Mouse (Mus musculus): Measurements from ENCODE around the gene Hspa12b. TPM values are rescaled to one million over a fixed set of nuclear protein-coding genes. Genes with fewer than 3 reads are reported as not detected.

Hspa12b gene
- polyA plus RNA-seq, 1 experiment from 2014 or later, result 23.7 TPM

GRCm38 (mm10) chr2:131186343-131186742 lies 59.3 kb downstream of the Hspa12b start:
- Histone ChIP-seq H3K27me3 (ENCODE audit: insufficient read depth, low read length) (no peaks in the 10 kb centered on the region), H3K36me3 (ENCODE audit: insufficient read depth, low read length) (peaks cover 2% of the 10 kb centered on the region; the same call in 1 of the 2 replicates), H3K27ac (ENCODE audit: low read length) (peak overlapping the region; percentile 70), H3K4me1 (ENCODE audit: insufficient read depth, low read length) (peaks cover 30% of the 10 kb centered on the region), H3K4me3 (ENCODE audit: low read length) (peak overlapping the region; percentile 75), H3K9ac (replicated peaks; ENCODE audit: low read length) (peak overlapping the region; percentile 85), H3K9me3 (ENCODE audit: low read length) (no peaks in the 10 kb centered on the region), H3K4me2 (replicated peaks; ENCODE audit: low read depth, low read length) (peak overlapping the region; percentile 89)
- no peak for ATAC-seq (ENCODE audit: low FRiP score, low TSS enrichment)
- 2% methylated on average over 14 of the region's 14 CpGs for WGBS

DNA sequence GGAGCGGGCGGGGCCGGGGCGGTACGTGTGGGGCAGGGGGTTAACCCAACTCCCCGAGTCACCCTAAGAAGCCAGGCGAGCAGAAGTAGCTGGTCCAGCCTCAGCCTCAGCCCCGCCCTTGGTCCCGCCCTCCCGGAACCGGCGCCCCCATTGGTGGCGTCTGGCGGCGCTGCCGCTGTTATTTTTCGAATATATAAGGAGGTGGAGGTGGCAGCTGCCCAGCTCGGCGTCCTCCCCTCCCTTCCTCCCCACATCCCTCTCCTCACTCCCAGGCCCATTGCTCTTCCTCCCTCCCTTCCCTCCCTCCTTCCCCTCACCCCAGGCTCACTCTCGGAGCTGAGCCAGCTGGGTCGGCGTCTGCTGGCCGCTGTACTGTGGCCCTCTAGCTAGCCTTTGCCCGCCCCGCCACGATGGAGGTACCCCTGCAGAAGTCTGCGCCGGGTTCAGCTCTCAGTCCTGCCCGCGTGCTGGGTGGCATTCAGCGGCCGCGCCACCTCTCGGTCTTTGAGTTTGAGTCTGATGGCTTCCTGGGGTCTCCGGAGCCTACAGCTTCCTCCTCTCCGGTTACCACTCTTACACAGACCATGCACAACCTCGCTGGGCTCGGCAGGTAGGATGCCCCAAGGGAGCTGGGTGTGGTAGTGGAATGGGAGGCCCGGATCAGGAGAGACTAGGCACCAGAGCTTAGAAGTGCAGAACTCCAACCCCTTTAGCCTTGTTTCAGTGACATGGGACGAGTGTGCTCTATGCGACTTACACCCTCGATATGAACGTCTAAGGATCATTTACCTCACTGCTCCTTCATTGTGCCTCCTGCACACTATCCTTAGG lies 59.9 kb downstream of the Hspa12b start, which contains the start of the genes Cdc25b and Spef1:
Cdc25b (plus strand) TSS at position 179 of the 831 bp plus-strand sequence.
Spef1 (minus strand) TSS at position 512 of the 831 bp plus-strand sequence.
- Histone ChIP-seq H3K27ac (ENCODE audit: low read length) (peak within 1 kb of the TSS; percentile 85), H3K9ac (replicated peaks; ENCODE audit: low read length) (peak within 1 kb of the TSS; percentile 85), H3K36me3 (ENCODE audit: insufficient read depth, low read length) (peaks cover 8% of the 10 kb centered on the region), H3K4me2 (replicated peaks; ENCODE audit: low read depth, low read length) (peak within 1 kb of the TSS; percentile 89), H3K9me3 (ENCODE audit: low read length) (no peaks in the 10 kb centered on the region), H3K4me3 (ENCODE audit: low read length) (peak within 1 kb of the TSS; percentile 75), H3K4me1 (ENCODE audit: insufficient read depth, low read length) (peaks cover 30% of the 10 kb centered on the region), H3K27me3 (ENCODE audit: insufficient read depth, low read length) (no peaks in the 10 kb centered on the region)
- WGBS, result 1% methylated on average over 42 of the region's 43 CpGs
- ATAC-seq (ENCODE audit: low FRiP score, low TSS enrichment), result peak; percentile 88

DNA sequence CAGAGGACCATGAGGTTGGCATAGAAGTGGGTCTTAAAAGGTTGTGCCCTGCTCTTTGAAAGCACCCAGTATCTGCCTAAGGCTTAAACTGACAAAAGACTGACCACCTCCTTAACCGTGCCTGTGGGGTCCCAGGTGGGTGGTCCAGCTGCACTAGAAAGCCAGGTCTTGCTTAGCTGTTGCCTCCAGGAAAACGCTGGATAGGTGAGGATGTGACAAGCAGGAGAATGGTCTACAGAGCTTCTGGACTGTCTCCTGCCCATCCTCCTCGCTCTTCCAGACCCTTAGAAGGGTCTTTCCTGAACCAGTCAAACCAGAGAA lies 60.5 kb downstream of the Hspa12b start:
- Histone ChIP-seq H3K9me3 (ENCODE audit: low read length) (no peaks in the 10 kb centered on the region), H3K4me3 (ENCODE audit: low read length) (peak overlapping the region; percentile 75), H3K4me1 (ENCODE audit: insufficient read depth, low read length) (peaks cover 30% of the 10 kb centered on the region), H3K27ac (ENCODE audit: low read length) (peak overlapping the region; percentile 85), H3K36me3 (ENCODE audit: insufficient read depth, low read length) (peaks cover 12% of the 10 kb centered on the region), H3K27me3 (ENCODE audit: insufficient read depth, low read length) (no peaks in the 10 kb centered on the region), H3K9ac (replicated peaks; ENCODE audit: low read length) (peak overlapping the region; percentile 85), H3K4me2 (replicated peaks; ENCODE audit: low read depth, low read length) (peak overlapping the region; percentile 89)
- 27% methylated on average over 3 of the region's 3 CpGs for WGBS
- ATAC-seq (ENCODE audit: low FRiP score, low TSS enrichment), result 0 out of 2 replicates have a peak, but pooled peaks have one; percentile 0

DNA sequence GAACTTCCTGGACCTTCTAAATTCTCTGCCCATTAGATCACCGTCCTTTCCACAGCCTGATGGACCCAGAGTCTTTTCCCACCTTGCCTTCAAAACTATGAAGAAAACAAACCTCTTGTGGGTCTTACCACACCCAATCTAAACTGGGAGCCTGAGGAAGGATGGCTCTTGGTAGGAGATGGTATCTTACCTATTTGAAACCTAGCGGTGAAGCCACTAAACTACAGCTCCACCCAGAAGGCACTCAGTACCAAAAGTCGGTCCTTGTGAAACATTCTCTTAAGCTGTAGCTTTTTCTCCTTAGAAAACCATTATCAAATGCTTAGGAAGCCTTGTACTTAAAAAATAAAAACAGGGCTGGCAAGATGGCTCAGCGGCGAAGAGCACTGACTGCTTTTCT lies 61.2 kb downstream of the Hspa12b start:
- H3K4me3 ChIP-seq (ENCODE audit: low read length), result no peak overlapping the region
- H3K27ac ChIP-seq (ENCODE audit: low read length), result no peak overlapping the region
- H3K4me1 ChIP-seq (ENCODE audit: insufficient read depth, low read length), result peaks cover 30% of the 10 kb centered on the region
- no peaks in the 10 kb centered on the region for H3K9me3 ChIP-seq (ENCODE audit: low read length)
- no peaks in the 10 kb centered on the region for H3K27me3 ChIP-seq (ENCODE audit: insufficient read depth, low read length)
- peaks cover 20% of the 10 kb centered on the region for H3K36me3 ChIP-seq (ENCODE audit: insufficient read depth, low read length)
- H3K4me2 ChIP-seq (replicated peaks; ENCODE audit: low read depth, low read length), result peak overlapping the region; percentile 89; the same call in 1 of the 2 replicates
- no peak for ATAC-seq (ENCODE audit: low FRiP score, low TSS enrichment)
- no peak overlapping the region for H3K9ac ChIP-seq (replicated peaks; ENCODE audit: low read length)
- 93% methylated on average over 5 of the region's 5 CpGs for WGBS

DNA sequence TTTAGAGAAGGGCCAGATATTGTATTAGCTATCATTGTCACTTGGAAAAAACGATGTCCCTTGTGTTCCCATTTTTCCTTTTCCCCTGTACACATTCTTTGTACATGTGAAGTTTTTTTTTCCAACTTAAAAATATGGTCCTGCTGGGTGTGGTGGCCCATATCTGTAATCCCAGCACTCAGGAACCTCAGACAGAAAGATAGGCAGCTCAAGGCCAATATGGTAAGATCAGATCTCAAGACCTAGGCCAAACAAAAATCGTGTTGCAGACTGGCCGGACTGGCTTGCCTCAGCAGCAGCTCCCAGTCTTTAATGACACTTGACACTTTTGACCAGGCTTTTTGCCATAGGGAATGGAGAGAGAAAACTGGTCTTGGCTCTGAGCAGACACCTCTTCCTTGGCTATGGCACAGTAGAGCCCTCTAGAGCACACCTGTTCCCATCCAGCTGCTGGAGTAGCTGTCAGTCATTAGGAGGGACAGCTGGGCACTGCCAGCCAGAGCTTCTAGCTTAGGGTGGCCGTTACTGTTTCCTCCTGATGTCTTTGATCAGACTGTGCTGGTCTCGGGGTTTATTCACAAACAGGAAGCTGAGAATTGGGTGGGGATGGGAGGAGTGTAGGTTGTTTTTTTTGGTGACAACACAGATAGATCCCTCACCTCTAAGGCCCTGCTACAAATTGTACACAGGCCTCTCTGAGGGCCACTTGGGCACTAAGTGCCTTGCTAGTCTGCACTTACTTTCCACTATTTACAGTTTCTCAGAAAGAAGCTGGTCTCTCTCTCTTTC lies 62.6 kb downstream of the Hspa12b start:
- no peak overlapping the region for H3K4me3 ChIP-seq (ENCODE audit: low read length)
- H3K9ac ChIP-seq (replicated peaks; ENCODE audit: low read length), result no peak overlapping the region
- 36% methylated on average over 5 of the region's 5 CpGs for WGBS
- H3K27me3 ChIP-seq (ENCODE audit: insufficient read depth, low read length), result no peaks in the 10 kb centered on the region
- H3K4me2 ChIP-seq (replicated peaks; ENCODE audit: low read depth, low read length), result no peak overlapping the region
- ATAC-seq (ENCODE audit: low FRiP score, low TSS enrichment), result no peak
- H3K36me3 ChIP-seq (ENCODE audit: insufficient read depth, low read length), result peaks cover 29% of the 10 kb centered on the region
- peak overlapping the region; percentile 82 for H3K27ac ChIP-seq (ENCODE audit: low read length)
- H3K4me1 ChIP-seq (ENCODE audit: insufficient read depth, low read length), result peaks cover 30% of the 10 kb centered on the region
- H3K9me3 ChIP-seq (ENCODE audit: low read length), result no peaks in the 10 kb centered on the region

GRCm38 (mm10) chr2:131190344-131191004 lies 63.4 kb downstream of the Hspa12b start:
- H3K4me2 ChIP-seq (replicated peaks; ENCODE audit: low read depth, low read length), result peak overlapping the region; percentile 15; the same call in 1 of the 2 replicates
- H3K9ac ChIP-seq (replicated peaks; ENCODE audit: low read length), result no peak overlapping the region
- WGBS, result 20% methylated on average over 10 of the region's 10 CpGs
- no peaks in the 10 kb centered on the region for H3K27me3 ChIP-seq (ENCODE audit: insufficient read depth, low read length)
- no peaks in the 10 kb centered on the region for H3K9me3 ChIP-seq (ENCODE audit: low read length)
- peak overlapping the region; percentile 82 for H3K27ac ChIP-seq (ENCODE audit: low read length)
- peaks cover 30% of the 10 kb centered on the region for H3K4me1 ChIP-seq (ENCODE audit: insufficient read depth, low read length)
- peak; percentile 76 for ATAC-seq (ENCODE audit: low FRiP score, low TSS enrichment)
- H3K4me3 ChIP-seq (ENCODE audit: low read length), result no peak overlapping the region
- H3K36me3 ChIP-seq (ENCODE audit: insufficient read depth, low read length), result peaks cover 34% of the 10 kb centered on the region

DNA sequence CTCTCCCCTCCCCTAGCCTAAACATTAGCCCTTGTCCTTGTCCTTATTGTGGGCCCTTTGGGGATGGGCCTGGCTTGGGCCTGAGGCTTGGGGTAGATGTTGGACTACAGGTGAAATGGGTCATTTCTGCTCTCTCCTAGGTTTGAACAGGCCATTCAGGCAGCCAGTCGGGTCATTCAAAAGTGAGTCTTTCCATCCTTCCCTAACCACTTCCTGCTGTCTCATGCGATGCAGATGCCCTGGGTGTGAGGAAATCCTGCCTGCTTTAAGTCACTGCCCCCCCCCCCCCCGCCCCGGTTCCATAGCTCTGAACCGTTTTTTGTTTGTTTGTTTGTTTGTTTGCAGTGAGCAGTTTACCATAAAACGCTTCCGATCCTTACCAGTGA lies 63.9 kb downstream of the Hspa12b start:
- Histone ChIP-seq H3K4me1 (ENCODE audit: insufficient read depth, low read length) (peaks cover 27% of the 10 kb centered on the region), H3K9me3 (ENCODE audit: low read length) (no peaks in the 10 kb centered on the region), H3K9ac (replicated peaks; ENCODE audit: low read length) (no peak overlapping the region), H3K27me3 (ENCODE audit: insufficient read depth, low read length) (no peaks in the 10 kb centered on the region), H3K36me3 (ENCODE audit: insufficient read depth, low read length) (peaks cover 34% of the 10 kb centered on the region), H3K4me2 (replicated peaks; ENCODE audit: low read depth, low read length) (0 out of 2 replicates have a peak overlapping the region, but pooled peaks have one; percentile 15), H3K27ac (ENCODE audit: low read length) (peak overlapping the region; percentile 82), H3K4me3 (ENCODE audit: low read length) (no peak overlapping the region)
- no peak for ATAC-seq (ENCODE audit: low FRiP score, low TSS enrichment)
- 70% methylated on average over 6 of the region's 7 CpGs for WGBS

Other genes with a start within 250 kb of the Hspa12b start
- 35.8 and 42.0 TPM in 2 replicates for gene 4930402H24Rik, start 220.9 kb upstream of the Hspa12b start, polyA plus RNA-seq (2015; fragmentation: Nextera tagmentation; extraction: Ambion mirVana)
- 6.3 and 7.6 TPM in 2 replicates for gene Atrn, start 220.8 kb upstream of the Hspa12b start, polyA plus RNA-seq (2015; fragmentation: Nextera tagmentation; extraction: Ambion mirVana)
- gene Gfra4, start 84.2 kb upstream of the Hspa12b start, polyA plus RNA-seq (2015; fragmentation: Nextera tagmentation; extraction: Ambion mirVana), result 17.3 and 17.8 TPM in 2 replicates
- 4.8 and 6.0 TPM in 2 replicates for gene Adam33, start 63.5 kb upstream of the Hspa12b start, polyA plus RNA-seq (2015; fragmentation: Nextera tagmentation; extraction: Ambion mirVana)
- 0.29 and 0.46 TPM in 2 replicates for gene Siglec1, start 40.5 kb upstream of the Hspa12b start, polyA plus RNA-seq (2015; fragmentation: Nextera tagmentation; extraction: Ambion mirVana)
- not detected in 2 replicates for gene Gm11037, start 6.2 kb downstream of the Hspa12b start, polyA plus RNA-seq (2015; fragmentation: Nextera tagmentation; extraction: Ambion mirVana)
- 98.2 and 101 TPM in 2 replicates for gene 1700037H04Rik, start 32.8 kb downstream of the Hspa12b start, polyA plus RNA-seq (2015; fragmentation: Nextera tagmentation; extraction: Ambion mirVana)
- 9.7 and 10.1 TPM in 2 replicates for gene Cenpb, start 52.8 kb downstream of the Hspa12b start, polyA plus RNA-seq (2015; fragmentation: Nextera tagmentation; extraction: Ambion mirVana)
- gene Cdc25b, start 59.7 kb downstream of the Hspa12b start, polyA plus RNA-seq (2015; fragmentation: Nextera tagmentation; extraction: Ambion mirVana), result 73.8 and 87.0 TPM in 2 replicates
- 3.3 and 4.7 TPM in 2 replicates for gene Spef1, start 60.0 kb downstream of the Hspa12b start, polyA plus RNA-seq (2015; fragmentation: Nextera tagmentation; extraction: Ambion mirVana)
- gene Ap5s1, start 79.8 kb downstream of the Hspa12b start, polyA plus RNA-seq (2015; fragmentation: Nextera tagmentation; extraction: Ambion mirVana), result 30.2 and 30.9 TPM in 2 replicates
- gene Mavs, start 106.8 kb downstream of the Hspa12b start, polyA plus RNA-seq (2015; fragmentation: Nextera tagmentation; extraction: Ambion mirVana), result 37.9 TPM in 2 replicates
- 27.2 and 30.8 TPM in 2 replicates for gene Pank2, start 135.2 kb downstream of the Hspa12b start, polyA plus RNA-seq (2015; fragmentation: Nextera tagmentation; extraction: Ambion mirVana)
- gene Rnf24, start 225.6 kb downstream of the Hspa12b start, polyA plus RNA-seq (2015; fragmentation: Nextera tagmentation; extraction: Ambion mirVana), result 3.6 and 4.2 TPM in 2 replicates

All from kidney, embryonic 16.5 days (tissue).